Mouse (Mus musculus) frontal cortex, adult (tissue): ENCODE data around the gene Ftl1.
"Not testable (repeated sequence)": the region's sequence is repeated elsewhere in the genome, so short reads cannot be mapped to it uniquely, and the experiment has no call there.

Source experiments
- ATAC-seq: cut with Nextera tagmentation; 2 replicates; pipeline ENCODE4 v1.9.2; 2017; ENCODE audit warnings: mild to moderate bottlenecking, moderate library complexity, mixed read lengths; ENCODE audit not compliant: low TSS enrichment

Ftl1 gene

DNA sequence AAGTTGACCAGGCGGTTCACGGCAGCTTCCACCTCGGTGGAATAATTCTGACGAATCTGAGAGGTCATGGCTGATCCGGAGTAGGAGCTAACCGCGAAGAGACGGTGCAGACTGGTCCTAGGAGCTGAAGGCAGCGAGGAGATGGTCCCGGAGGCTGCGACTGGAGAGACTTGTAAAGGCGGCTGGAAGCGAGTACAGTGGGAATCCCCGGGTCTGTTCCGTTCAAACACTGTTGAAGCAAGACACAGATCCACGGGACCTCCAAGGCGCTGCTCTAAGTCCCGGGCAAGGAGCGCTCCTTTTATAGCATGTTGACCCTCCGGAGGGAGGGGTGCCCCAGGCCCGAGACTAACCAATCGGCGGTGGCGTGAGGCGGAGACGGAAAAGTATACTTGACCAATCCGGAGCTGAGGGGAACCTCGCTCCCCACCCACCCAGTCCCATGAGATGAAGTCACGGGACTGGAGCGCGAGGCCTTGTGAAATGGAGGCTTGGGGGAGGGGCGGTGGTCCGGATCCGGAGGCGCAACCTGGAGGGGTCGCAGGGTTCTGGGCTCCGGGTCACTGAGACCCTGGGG is at the start of gene Ftl1:
Gene Ftl1, minus strand, starts transcription at position 321 of the 577 bp plus-strand sequence.
- ATAC-seq, result peak; percentile 88

DNA sequence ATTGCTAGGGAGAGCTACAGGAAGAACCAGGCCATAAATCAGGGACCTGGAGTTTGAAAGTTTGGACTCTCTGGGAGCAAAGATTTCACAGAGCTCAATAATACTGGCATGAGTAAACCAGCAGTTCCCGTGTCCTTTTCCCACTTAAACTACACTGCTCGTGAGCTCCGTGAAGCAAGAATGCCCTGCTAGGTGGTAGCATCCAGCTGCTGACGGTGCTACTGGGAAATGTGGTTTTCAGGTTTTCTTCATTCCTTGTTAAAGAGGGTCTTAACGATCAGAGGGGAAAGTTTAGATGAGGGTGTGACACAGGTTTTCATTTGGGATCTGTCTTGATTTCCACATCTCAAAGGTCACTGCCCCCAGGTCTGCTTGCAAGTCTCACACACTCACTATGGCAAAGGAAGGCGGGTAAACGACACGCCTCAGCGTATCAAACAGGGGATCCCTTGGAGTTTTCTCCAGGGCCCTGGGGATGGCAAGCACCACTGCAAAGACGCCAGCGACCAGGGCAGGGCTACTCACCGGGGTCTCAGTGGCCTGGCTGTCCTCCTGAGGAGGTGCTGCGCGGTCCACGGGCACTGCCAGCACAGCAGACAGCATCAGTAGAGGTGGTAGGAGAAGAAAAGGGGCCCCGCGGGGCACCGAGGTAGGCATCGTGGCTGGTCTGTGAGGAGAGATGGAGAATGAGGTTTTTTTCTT is 49.6 kb upstream of the Ftl1 start:
- ATAC-seq, result peak; percentile 21; the same call in 1 of the 2 replicates

DNA sequence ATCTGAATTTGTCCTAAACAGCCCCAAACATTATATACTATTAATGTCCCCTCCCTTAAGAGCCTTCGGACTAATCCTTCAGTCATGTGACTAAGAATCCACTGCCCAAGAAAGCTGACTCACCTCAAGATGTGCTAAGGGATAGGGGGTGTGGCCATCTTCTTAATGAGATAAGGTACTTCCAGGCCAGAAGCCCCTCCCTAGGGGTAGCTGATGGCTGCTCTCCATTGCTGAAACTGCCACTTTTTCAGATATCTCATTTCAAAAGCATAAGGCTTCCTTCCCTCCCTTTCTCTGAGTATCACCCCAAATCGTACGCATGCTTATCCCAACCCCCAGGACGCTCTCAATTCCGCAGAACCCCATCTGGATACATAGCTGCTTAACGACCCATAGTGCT is 48.9 kb upstream of the Ftl1 start:
- ATAC-seq, result no peak

DNA sequence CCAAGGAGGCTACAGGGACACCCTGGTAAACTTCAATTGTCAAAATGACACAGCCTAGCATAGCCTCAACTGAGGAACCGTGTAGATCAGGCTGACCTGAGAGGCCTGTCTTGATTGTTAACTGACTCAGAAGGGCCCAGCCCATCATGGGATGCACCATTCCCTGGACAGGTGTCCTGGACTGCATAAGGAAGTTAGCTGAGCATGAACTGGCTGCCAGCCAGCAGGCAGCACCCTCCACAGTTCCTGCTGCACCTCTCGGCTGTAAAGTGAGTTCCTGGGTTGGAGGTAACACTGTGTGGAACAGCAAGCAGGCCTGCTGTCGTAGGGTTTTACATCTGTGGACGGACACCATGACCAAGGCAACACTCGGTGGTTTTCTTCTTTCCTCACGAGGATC is 47.9 kb upstream of the Ftl1 start:
- no peak for ATAC-seq

DNA sequence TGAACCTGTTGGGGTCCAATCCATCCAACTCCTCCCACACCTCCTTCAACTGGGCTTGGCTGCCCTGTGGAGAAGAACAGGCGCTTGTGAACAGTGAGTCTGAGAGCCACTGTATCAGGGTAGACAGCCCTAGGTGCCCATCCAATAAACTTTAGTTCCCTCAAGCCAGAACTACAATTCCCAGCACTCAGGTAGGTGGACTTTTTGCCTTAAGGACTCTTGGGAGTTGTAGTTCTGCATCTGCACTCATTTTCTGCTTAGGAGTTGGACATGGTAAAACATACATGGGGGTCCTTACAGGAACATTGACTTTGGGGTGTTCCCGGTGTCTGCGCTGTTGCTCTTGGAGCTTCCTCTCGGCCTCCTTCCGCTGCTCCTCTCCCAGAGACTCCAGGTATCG is 38.7 kb upstream of the Ftl1 start:
- no peak for ATAC-seq

DNA sequence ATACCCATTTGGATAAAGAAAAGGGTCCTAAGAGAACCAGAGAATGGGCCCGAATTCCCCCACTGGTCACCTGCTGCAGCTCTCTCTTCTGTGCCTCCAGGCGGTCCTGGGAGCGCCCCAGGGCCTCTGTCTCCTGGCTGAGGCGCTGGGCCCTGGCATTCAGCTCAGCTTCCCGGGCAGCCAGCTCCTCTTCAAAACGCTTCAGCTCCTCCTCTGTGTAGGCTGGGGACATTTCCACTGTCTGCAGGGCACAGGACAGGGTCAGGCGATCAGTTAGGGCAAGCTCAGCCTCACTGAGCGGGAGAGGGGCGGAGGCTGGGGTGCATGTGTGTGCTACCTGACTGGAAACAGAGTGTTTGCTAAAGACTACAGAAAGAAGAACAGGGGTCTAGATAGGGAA is 34.9 kb upstream of the Ftl1 start:
- ATAC-seq, result no peak

DNA sequence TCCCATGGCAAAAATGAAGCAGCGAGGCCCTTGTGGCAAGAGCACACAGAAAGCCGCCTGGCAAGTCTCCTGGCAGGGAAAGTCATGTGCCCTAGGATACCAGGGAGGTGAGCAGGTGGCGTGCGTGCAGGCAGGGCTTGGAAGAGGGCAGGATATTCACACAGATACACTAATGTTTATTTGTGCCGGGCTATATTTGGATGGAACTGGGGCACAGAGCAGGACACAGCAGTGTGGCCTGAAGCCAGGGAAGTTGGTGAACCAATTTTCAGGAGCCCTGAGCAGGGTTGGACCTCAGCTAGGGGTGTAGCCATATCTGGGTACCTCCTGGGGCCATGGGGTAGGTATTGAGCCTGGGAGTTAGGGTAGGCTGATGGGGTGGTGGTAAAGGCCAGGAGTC is 33.3 kb upstream of the Ftl1 start:
- ATAC-seq, result no peak

DNA sequence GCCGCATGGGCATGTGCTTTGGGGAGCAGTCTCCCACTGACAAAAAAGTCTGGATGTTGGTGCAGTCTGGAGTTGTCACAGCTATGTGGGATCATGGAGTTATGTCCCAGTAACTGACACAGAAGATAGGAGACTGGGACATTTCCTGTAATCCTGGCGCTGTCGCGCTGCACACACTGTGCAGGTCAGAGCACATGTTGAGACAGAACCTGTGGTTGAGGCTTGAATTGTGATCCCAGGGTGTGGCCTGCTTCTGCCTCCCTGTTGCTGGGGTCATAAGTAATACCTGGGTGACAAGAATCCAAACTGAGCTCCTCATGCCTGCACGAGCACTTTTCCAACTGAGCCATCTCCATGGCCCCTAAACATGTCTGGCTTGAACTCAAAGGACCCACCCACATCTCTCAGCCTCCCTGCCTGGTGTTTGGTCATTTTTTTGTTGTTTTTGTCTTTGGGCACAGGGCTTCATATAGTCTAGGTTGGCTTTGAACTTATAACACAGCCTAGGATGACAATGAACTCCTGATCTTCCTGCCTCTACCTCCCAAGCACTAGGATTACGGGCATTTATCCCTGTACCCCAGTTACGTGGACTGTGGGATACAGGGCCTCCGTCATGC is 32.7 kb upstream of the Ftl1 start:
- no peak for ATAC-seq

DNA sequence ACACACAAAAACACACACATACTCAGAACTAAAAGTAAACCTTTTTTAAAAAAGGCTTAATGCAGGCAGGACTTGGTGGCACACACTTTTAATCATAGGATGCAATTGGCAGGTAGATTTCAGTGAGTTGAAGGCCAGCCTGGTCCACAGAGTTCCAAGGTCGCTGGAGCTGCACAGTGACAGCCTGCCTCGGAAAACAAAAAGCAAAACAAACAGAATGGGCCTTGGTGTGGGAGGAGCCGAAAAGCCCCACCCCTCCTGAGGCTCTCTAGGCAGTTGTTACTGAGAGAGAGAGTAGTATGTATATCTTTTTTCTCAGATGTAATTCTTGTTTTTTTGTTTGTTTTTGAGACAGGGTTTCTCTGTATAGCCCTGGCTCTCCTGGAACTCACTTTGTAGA is 31.6 kb upstream of the Ftl1 start:
- ATAC-seq, result no peak

DNA sequence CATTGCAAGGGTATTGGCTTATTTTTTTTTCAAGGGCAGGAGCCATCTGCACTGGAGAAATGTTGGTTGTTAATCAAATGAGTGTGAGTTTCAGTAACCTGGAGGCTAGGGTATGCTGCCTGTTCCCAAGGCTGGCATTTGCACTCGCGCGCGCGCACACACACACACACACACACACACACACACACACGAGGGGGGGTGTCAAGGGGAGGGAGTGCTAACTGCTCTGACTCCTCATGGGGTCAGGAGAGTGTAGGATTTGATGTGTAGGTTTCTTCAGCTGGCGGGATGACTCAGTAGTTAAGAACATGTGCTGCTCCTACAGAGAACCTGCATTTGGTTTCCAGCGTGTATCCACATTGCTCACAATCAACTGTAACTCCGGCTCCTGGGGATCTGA is 31.1 kb upstream of the Ftl1 start:
- ATAC-seq, result peak; percentile 55; the same call in 1 of the 2 replicates

DNA sequence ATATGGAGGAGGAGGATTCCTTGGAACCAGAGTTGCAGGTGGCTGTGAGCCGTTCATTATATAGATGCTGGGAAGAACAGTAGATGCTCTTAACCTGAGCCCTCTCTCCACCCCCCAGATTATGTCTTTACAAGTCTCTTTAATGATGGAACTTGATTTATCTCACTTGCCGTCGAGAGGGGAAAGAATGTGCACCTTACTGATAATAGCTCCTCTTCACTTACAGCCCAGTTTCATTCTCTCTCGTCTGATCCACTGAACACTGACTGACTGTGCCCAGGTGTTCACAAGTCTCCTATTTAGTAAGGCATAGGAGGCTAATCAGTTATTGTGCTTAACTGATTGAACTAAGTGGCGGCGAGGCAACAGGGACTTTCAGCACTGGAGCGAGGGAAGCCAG is 29.9 kb upstream of the Ftl1 start:
- ATAC-seq, result no peak

DNA sequence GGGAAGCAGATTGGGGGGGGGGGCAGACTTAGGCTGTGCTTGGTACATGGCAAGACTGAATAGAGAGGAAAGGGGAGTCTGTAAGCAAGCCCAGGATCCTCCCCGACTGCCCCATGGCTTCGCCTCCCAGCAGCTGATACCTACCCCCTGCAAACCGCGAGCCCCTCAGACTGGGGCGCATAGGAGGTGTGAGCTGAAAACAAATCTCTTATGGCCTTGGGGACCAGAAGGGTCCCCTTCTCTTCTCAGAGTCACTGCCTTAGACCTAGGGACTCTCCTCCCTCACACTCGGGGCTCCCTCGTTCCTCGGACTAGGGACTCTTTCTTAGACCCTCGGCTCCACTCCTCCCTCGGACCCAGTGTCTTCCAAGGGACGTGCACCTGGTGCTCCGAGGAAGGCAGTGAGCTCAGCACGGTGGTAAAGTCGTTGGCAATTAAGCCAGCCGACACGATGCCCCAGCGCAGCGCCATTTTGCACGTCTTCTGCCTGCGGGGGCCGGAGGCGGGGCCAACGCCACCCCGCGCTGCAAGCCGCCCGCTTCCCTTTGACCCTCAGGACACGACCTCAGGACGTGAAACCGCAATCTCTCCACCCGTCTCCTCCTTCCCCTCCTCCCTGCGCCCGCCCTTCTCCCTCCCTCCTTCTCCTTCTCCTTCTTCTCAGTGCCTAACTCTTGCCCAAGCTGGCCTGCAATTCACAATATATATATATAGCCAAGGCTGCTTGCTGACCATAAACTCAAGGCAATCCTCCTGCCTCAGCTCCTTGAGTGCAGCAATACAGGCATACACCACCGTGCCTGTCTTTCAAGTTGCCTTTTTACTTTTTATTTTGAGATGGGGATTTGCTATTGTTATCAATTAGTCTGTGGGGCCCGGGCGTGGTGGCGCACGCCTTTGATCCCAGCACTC is 28.9 kb upstream of the Ftl1 start, which contains the start of gene Dhdh:
Gene Dhdh, minus strand, starts transcription at position 513 of the 912 bp plus-strand sequence.
- peak; percentile 36; the same call in 1 of the 2 replicates for ATAC-seq

DNA sequence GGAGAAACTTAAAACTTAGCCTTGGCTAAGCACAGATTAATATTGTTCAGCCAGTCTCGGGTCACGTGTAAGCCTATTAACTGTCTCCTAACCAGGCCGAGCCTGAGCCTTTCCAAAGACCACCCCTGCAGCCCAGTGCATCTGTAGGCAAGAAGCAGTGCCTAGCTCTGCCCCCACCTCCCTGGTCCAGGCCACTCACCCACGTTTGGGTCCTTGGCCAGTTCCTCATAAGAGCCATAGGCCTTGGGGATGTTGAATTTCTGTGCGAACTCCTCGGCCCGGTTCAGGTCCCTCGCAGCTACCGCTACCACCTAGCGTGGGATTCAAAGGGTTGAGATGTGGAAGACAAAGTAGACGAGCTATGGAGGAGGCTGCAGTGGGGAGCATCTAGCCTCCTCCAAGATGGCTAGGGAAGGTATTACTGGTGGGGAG is 28.2 kb upstream of the Ftl1 start:
- no peak for ATAC-seq

DNA sequence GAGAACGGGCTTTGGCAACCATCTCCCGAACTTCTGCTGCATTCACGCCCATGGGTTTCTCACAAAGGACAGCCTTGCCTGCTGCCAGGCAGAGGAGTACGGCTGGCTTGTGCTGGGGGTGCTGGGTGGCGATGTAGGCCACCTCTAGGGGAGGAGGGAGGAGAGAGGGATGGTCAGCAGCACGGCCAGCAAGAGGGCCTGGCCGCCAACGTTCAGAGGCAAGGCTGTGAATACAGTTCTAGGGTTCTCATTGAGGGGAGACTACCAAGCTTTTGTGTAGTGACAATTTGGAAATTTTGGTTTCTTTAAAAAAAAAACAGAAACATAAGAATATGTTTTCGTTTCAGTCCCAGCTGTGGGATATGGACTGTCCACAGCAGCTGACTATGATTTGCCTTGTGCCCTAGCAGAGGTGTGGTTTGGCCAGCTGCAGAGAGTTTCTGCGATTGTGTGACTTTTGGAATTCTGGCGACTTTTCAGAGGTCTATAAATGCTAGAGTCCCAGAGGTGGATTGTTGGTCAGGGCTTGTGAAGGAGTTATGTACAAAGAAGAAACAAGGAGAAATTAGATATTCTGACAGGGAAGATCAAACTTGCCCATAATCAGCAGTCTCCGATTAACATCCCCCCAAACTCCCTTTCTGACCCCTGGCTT is 27.2 kb upstream of the Ftl1 start, which contains the start of gene Gm45808:
Gene Gm45808, minus strand, starts transcription at position 51 of the 655 bp plus-strand sequence.
- no peak; the same call in 1 of the 2 replicates for ATAC-seq

DNA sequence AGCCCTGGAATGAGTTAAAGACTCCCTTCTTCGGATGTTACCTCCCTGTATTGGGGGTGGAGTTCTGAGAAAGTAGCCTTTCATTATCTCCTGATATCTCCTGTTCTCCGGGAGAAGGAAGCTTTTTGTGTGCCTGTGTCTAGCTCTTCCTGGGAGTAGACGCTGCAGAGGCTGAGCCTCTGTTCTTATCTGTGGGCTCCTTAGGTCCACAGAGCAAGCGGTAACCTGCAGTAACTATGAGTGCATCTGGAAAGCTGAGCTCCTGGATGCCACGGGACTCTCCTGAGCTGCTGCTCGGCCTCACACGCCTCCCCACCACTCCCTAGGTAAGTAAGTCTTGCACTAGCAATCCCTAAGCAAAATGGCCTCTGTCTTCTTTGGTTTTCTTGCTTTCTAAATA is 26.5 kb upstream of the Ftl1 start:
- no peak for ATAC-seq

DNA sequence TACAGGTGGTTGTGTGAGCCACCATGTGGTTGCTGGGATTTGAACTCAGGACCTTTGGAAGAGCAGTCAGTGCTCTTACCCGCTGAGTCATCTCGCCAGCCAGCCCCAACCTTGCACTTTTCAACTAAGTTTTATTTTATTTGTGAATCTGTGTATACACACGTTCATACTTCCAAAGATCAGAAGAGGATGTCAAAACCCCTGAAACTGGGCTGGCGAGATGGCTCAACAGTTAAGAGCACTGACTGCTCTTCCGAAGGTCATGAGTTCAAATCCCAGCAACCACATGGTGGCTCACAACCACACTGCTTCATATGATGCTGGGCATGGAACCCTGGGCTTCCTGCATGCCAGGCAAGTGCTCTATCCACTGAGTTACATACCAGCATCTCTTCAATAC is 25.3 kb upstream of the Ftl1 start:
- ATAC-seq, result not testable (repeated sequence)

DNA sequence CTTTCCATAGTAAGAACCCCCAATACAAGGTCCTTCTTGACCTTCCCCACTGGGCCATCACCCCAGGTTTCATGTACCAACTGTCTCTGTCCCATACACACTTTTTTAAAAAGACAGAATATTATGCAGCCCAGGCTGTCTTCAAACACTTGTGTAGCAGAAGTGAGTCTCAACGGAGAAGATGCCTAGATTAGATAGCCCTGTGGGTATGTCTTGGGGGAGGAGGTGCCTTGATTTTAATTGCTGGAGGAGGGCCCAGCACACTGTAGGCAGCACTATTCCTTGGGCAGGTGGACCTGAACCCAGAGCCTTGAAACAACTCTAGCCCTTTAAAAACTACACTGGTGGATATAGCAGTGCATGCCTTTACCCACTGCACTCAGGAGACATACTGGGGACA is 22.5 kb upstream of the Ftl1 start:
- ATAC-seq, result no peak

DNA sequence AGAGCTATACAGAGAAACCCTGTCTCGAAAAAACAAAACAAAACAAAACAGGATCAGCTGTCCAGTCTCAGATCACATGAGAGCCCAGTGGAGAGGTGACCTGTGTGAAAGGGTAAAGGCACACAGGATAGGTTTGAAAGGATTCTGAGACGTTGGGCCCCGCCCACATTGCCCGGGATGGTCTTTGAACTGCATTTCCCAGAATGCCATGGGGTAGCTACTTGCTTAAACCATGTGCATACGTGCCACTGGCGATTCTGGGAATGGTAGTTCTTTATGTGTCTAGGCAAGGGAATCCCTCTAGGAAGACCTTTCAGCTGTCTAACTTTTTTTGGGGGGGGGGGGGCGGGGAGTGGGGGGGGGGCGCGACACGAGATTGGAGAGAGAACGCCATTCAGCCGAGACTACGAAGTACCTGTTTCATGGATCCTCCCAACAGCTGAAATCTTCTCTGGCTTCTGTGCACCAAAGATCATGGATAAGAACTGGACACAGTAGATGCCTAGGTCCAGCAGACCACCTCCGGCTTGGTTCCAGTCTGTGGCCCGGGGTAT is 21.8 kb upstream of the Ftl1 start, which contains the start of gene Tulp2:
Gene Tulp2, plus strand, starts transcription at position 504 of the 554 bp plus-strand sequence.
- ATAC-seq, result peak; percentile 69; the same call in 1 of the 2 replicates

DNA sequence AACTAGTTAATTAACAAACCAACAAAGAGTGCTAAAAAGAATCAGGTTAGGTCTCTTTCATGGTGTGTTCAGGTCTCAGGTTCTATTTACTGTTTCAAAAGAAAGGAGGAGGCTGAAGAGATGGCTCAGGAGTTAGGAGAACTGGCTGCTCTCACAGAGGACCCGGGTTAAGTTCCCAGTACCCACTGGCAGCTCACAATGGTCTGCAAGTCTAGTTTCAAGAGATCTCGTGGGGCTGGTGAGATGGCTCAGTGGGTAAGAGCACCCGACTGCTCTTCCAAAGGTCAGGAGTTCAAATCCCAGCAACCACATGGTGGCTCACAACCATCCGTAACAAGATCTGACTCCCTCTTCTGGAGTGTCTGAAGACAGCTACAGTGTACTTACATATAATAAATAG is 20.6 kb upstream of the Ftl1 start:
- ATAC-seq, result not testable (repeated sequence)

DNA sequence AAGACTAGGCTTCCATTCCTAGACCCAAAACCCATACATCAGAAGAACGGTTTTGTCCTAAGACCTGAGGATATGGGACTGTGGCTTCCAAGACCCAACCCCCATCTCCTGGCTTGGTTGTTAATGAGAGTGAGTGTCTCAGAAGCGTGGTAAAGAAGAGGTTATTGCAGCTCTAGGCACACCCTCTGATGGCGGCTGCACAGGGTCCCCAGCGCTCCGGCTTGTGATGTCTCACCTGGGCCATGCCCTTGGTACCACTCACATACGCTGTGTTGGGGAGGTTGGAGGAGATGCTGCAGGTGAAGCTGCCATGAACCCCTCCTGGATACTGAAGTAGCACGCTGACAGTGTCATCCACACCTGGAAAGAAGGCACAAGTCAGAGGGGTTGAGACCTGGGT is 19.1 kb upstream of the Ftl1 start:
- no peak for ATAC-seq

DNA sequence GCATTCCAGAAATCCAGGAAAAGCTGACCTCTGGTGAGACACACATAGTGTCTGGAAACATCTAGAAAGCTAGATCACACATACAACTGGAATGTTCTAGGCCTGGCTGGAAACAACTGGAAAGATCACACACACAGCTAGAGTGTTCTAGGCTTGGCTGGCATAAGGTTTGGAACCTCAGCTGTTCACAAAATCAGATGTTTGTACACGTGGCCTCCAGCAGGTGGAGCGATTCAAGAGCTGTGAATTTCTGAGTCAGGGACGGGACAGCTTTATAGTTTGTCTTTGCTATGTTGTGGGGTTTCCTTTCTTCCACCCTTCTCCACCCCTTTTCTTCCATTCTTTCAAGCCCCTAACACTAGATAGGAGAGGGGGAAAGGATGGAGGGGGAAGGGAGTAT is 17.3 kb upstream of the Ftl1 start:
- peak; percentile 70; the same call in 1 of the 2 replicates for ATAC-seq
